Mouse (Mus musculus) WW6 (cell line): ENCODE results near the gene Actr3b.
"Not testable (repeated sequence)": the region's sequence is repeated elsewhere in the genome, so short reads cannot be mapped to it uniquely, and the experiment has no call there.

Source experiments
- DNase-seq: peaks from one replicate; pipeline ENCODE4 v3.0.0-alpha.2; 2013; ENCODE audit warnings: low read depth, low spot score

Gene Actr3b

GRCm38 (mm10) chr5:25773921-25774790, 14.4 kb downstream of the Actr3b start:
- no peak for DNase-seq

GRCm38 (mm10) chr5:25791570-25791969, 31.8 kb downstream of the Actr3b start:
- no peak for DNase-seq

- DNase-seq: no peak
These were observed 38.0 kb downstream of the Actr3b start for GRCm38 (mm10) chr5:25797776-25798175.

- DNase-seq: no peak
These were observed 41.1 kb downstream of the Actr3b start for GRCm38 (mm10) chr5:25800929-25801328.

GRCm38 (mm10) chr5:25801744-25802143, 41.9 kb downstream of the Actr3b start:
- no peak for DNase-seq

- DNase-seq: no peak
These were observed 44.8 kb downstream of the Actr3b start for GRCm38 (mm10) chr5:25804569-25804968.

- no peak for DNase-seq
These were observed 53.1 kb downstream of the Actr3b start for GRCm38 (mm10) chr5:25812922-25813321.

- DNase-seq: no peak
These were observed 69.7 kb downstream of the Actr3b start for GRCm38 (mm10) chr5:25829308-25830094.

GRCm38 (mm10) chr5:25830802-25831201, 71.0 kb downstream of the Actr3b start:
- DNase-seq: no peak

- DNase-seq: no peak
These were observed 71.8 kb downstream of the Actr3b start for GRCm38 (mm10) chr5:25831624-25832023.

GRCm38 (mm10) chr5:25839400-25839799, 79.6 kb downstream of the Actr3b start:
- no peak for DNase-seq

- DNase-seq: no peak
These were observed 86.8 kb downstream of the Actr3b start for GRCm38 (mm10) chr5:25846558-25846957.

GRCm38 (mm10) chr5:25847154-25847553, 87.4 kb downstream of the Actr3b start:
- DNase-seq: no peak

- peak; percentile 57 for DNase-seq
These were observed 88.3 kb downstream of the Actr3b start for GRCm38 (mm10) chr5:25848058-25848457.

- DNase-seq: no peak
These were observed 106.4 kb downstream of the Actr3b start for GRCm38 (mm10) chr5:25866201-25866600.

- no peak for DNase-seq
These were observed 110.1 kb downstream of the Actr3b start for GRCm38 (mm10) chr5:25869880-25870279.

GRCm38 (mm10) chr5:25870632-25871031, 110.8 kb downstream of the Actr3b start:
- DNase-seq: no peak

- DNase-seq: no peak
These were observed 111.7 kb downstream of the Actr3b start for GRCm38 (mm10) chr5:25871342-25872023.

GRCm38 (mm10) chr5:25873046-25873445, 113.2 kb downstream of the Actr3b start:
- DNase-seq: no peak

GRCm38 (mm10) chr5:25875927-25876326, 116.1 kb downstream of the Actr3b start:
- not testable (repeated sequence) for DNase-seq

- no peak for DNase-seq
These were observed 117.5 kb downstream of the Actr3b start for GRCm38 (mm10) chr5:25877281-25877680.

GRCm38 (mm10) chr5:25877996-25878395, 118.2 kb downstream of the Actr3b start:
- no peak for DNase-seq
